Mouse (Mus musculus): ENCODE data around the gene Btbd35f4.
"Not testable (repeated sequence)": the region's sequence is repeated elsewhere in the genome, so short reads cannot be mapped to it uniquely, and the experiment has no call there.

The Btbd35f4 gene

GRCm38 (mm10) chrX:4800196-4800595 lies at the start of gene Btbd35f4:
Gene Btbd35f4, plus strand, starts transcription at chrX:4800496.
- DNase-seq (ENCODE audit: low read depth, low spot score), result not testable (repeated sequence)

DNA sequence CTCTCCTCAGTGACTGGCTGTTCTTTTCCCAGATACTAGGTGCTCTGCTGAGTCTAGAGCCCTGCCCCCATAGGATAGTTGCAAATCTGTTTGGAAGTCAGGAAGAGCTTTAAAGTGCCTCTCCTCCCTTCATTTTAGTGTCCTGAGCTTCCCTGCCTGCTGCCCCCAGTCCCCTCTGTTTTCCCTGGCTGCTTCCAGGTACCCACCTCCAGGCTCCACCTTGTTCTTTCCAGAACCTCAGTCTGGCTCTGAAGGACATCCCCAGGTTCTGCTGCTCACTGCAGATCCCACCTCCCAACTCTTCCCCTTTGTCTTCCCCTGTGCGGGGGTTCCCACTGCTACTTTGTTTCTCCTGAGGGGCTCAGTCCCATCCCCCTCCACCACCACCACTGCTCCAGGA lies 39.7 kb downstream of the Btbd35f4 start:
- not testable (repeated sequence) for DNase-seq (ENCODE audit: low read depth, low spot score)
